Mouse (Mus musculus) liver, embryonic 13.5 days (tissue): ENCODE data around the gene Stk33. TPM values are rescaled to one million over a fixed set of nuclear protein-coding genes. Genes with fewer than 3 reads are reported as not detected.
"Not testable (repeated sequence)": the region's sequence is repeated elsewhere in the genome, so short reads cannot be mapped to it uniquely, and the experiment has no call there.

Source experiments
- ATAC-seq: fragments of 200-750 bp; cut with Nextera tagmentation; 2 replicates; pipeline ENCODE4 v1.8.0; 2017; ENCODE audit warnings: low read depth, mild to moderate bottlenecking, moderate number of reproducible peaks, moderate library complexity
- DNase-seq: peaks from one replicate; pipeline ENCODE4 v3.0.0; 2022
- H3K27ac ChIP-seq: fragments of 300-500 bp; sonication (generic); 2 replicates; pipeline ENCODE4 v1.5.1; 2015; ENCODE audit warnings: moderate library complexity, mild to moderate bottlenecking, inconsistent platforms
- H3K27me3 ChIP-seq: fragments of 300-500 bp; sonication (generic); 2 replicates; pipeline ENCODE4 v1.6.1; 2015; ENCODE audit warnings: mild to moderate bottlenecking, inconsistent platforms
- H3K36me3 ChIP-seq: fragments of 300-500 bp; sonication (generic); 2 replicates; pipeline ENCODE4 v1.6.1; 2015; ENCODE audit warnings: mild to moderate bottlenecking, inconsistent platforms
- H3K4me1 ChIP-seq: fragments of 300-500 bp; sonication (generic); replicated peaks from 2 replicates; pipeline ENCODE4 v1.6.1; 2015; ENCODE audit warnings: inconsistent platforms
- H3K4me2 ChIP-seq: fragments of 300-500 bp; sonication (generic); 2 replicates; pipeline ENCODE4 v1.6.1; 2015; ENCODE audit warnings: inconsistent platforms, mild to moderate bottlenecking, moderate library complexity
- H3K4me3 ChIP-seq: fragments of 300-500 bp; sonication (generic); replicated peaks from 2 replicates; pipeline ENCODE4 v1.5.1; 2015; ENCODE audit warnings: mild to moderate bottlenecking, inconsistent platforms
- H3K9ac ChIP-seq: fragments of 300-500 bp; sonication (generic); 2 replicates; pipeline ENCODE4 v1.6.1; 2015; ENCODE audit warnings: mild to moderate bottlenecking, inconsistent platforms
- H3K9me3 ChIP-seq: fragments of 300-500 bp; sonication (generic); replicated peaks from 2 replicates; pipeline ENCODE4 v1.6.1; 2016; ENCODE audit warnings: inconsistent platforms
- WGBS: fragments of 180-500 bp; shearing (Covaris S2); methylation state at CpG from one replicate; pipeline ENCODE4 v1.1.7; 2015; ENCODE audit not compliant: insufficient replicate concordance; 5-methylcytosine and 5-hydroxymethylcytosine counted together
- polyA plus RNA-seq: library from polyadenylated mRNA; unstranded; fragments of >200 nt; fragmentation: Nextera tagmentation; extraction: Ambion mirVana; gene quantifications from 2 replicates; pipeline ENCODE4 v1.2.1, GENCODE M21; 2015

The Stk33 gene
- polyA plus RNA-seq, 1 experiment from 2014 or later: not detected

DNA sequence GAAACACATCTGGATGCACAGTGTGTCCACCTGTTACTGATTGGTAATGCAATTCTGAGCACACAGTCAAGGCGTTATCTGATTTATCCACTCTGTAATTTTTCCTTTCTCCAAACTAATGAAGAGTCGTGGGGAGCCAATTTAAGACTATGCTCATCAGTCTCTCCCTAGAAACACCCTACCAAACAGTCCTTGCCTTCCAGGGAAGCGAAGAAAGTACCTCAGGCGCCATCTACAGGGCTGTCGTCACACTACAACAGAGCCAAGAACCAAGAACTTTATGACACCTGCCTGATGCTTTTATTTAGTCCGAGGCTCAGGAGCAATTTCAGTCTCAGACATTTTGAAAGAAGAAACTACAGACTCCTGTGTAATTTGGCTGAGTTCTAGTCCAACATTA lies 6.1 kb upstream of the Stk33 start:
- H3K4me3 ChIP-seq: no peak overlapping the region
- 10% methylated on average over 6 of the region's 6 CpGs for WGBS
- no peaks in the 10 kb centered on the region for H3K36me3 ChIP-seq
- DNase-seq: no peak
- no peaks in the 10 kb centered on the region for H3K4me1 ChIP-seq
- no peak overlapping the region for H3K4me2 ChIP-seq
- H3K9ac ChIP-seq: no peak overlapping the region
- H3K27me3 ChIP-seq: peaks cover 16% of the 10 kb centered on the region
- ATAC-seq: no peak
- H3K9me3 ChIP-seq: no peaks in the 10 kb centered on the region
- H3K27ac ChIP-seq: no peak overlapping the region

DNA sequence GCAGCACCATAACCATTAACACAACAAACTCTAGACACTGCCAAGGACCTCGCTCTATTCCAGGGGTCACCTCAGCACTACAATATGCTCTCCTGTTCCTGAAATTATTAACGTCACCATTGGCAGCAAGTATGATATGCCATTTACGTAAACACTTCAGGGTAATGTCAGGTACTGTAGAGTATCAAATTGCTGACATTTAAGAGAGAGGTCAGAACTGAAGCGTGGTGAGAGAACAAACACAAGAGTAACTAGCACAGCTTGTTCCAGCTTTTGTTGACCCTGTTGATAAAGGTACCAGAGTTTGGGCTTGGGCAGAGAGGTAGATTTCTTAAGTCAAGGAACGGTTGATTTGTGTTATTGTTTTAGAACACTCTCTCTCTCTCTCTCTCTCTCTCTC lies 3.9 kb upstream of the Stk33 start:
- no peaks in the 10 kb centered on the region for H3K36me3 ChIP-seq

DNA sequence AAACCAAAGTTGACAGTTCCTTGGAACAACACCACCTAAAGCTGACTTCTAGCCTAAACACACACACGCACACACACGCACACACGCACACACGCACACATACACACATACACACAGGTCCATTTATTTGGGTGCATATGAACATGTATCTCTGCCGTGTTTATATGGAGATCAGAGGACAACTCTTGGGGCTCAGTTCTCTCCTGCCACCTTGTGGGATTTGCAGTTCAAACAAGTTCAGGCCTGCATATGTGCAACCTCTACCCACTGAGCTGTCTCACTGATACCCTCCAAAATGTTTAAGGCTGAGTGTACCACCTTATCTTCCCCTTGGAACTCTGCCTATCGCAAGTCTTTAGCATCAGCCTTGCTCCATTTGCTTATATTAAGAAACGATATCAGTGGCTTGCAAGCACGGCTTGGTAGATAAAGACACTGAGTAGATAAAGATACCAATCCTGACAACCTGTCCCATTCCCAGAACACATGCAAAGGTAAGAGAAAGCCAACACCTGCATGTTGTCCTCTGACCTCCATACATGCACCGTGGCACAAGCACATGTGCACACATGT lies 1.9 kb upstream of the Stk33 start:
- no peak overlapping the region for H3K4me3 ChIP-seq
- H3K36me3 ChIP-seq: no peaks in the 10 kb centered on the region
- no peaks in the 10 kb centered on the region for H3K9me3 ChIP-seq
- no peak overlapping the region for H3K27ac ChIP-seq
- ATAC-seq (no peak), DNase-seq (no peak)
- peaks cover 7% of the 10 kb centered on the region for H3K4me1 ChIP-seq
- H3K4me2 ChIP-seq: no peak overlapping the region
- no peak overlapping the region for H3K9ac ChIP-seq
- WGBS: 67% methylated on average over 9 of the region's 9 CpGs
- peaks cover 52% of the 10 kb centered on the region for H3K27me3 ChIP-seq

More for the DNA sequence above, 3.9 kb upstream of the Stk33 start:
- Histone ChIP-seq H3K9ac (no peak overlapping the region), H3K27ac (no peak overlapping the region), H3K27me3 (peaks cover 38% of the 10 kb centered on the region), H3K4me2 (no peak overlapping the region), H3K4me3 (no peak overlapping the region), H3K4me1 (peaks cover 7% of the 10 kb centered on the region), H3K9me3 (no peaks in the 10 kb centered on the region)
- DNase-seq (no peak), ATAC-seq (no peak)
- WGBS: 64% methylated on average over 5 of the region's 5 CpGs

GRCm38 (mm10) chr7:109424422-109425159 lies 14.3 kb downstream of the Stk33 start:
- no peak overlapping the region for H3K9ac ChIP-seq
- WGBS: 50% methylated on average over 3 of the region's 3 CpGs
- H3K36me3 ChIP-seq: no peaks in the 10 kb centered on the region
- no peaks in the 10 kb centered on the region for H3K4me1 ChIP-seq
- H3K27ac ChIP-seq: no peak overlapping the region
- DNase-seq (no peak), ATAC-seq (no peak)
- peaks cover 3% of the 10 kb centered on the region; the same call in 1 of the 2 replicates for H3K27me3 ChIP-seq
- no peak overlapping the region for H3K4me3 ChIP-seq
- H3K4me2 ChIP-seq: no peak overlapping the region
- no peaks in the 10 kb centered on the region for H3K9me3 ChIP-seq

DNA sequence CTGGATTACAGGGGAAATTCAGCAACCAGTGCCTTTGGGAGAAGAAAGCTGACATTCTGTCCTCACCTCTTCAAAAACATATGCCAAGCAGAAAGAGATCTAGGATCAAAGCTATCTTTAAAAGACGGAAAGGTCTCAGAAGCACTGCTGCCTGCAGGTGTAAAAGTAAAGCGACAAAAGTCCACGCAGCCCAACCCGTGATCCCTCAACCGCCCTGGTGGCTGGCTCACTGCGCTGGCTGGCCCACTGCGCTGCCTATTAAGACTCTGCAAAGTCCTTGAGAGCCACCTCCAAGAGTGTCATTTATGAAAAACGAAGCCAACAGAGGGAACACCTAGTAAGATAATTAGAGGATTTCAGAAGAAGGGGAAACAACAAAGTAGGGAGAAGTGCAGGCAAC lies 16.1 kb downstream of the Stk33 start:
- WGBS: 63% methylated on average over 8 of the region's 8 CpGs
- Histone ChIP-seq H3K4me2 (no peak overlapping the region), H3K4me3 (no peak overlapping the region), H3K9ac (no peak overlapping the region), H3K36me3 (no peaks in the 10 kb centered on the region), H3K4me1 (no peaks in the 10 kb centered on the region), H3K9me3 (no peaks in the 10 kb centered on the region), H3K27me3 (peaks cover 3% of the 10 kb centered on the region; the same call in 1 of the 2 replicates), H3K27ac (no peak overlapping the region)
- ATAC-seq: no peak
- DNase-seq: no peak

- Histone ChIP-seq H3K9me3 (no peaks in the 10 kb centered on the region), H3K4me2 (no peak overlapping the region), H3K4me3 (no peak overlapping the region), H3K27me3 (no peaks in the 10 kb centered on the region), H3K9ac (no peak overlapping the region), H3K27ac (no peak overlapping the region), H3K36me3 (no peaks in the 10 kb centered on the region), H3K4me1 (no peaks in the 10 kb centered on the region)
- DNase-seq (no peak), ATAC-seq (no peak)
- 55% methylated on average over 7 of the region's 7 CpGs for WGBS
Observed at GRCm38 (mm10) chr7:109405491-109405890, 33.4 kb downstream of the Stk33 start.

DNA sequence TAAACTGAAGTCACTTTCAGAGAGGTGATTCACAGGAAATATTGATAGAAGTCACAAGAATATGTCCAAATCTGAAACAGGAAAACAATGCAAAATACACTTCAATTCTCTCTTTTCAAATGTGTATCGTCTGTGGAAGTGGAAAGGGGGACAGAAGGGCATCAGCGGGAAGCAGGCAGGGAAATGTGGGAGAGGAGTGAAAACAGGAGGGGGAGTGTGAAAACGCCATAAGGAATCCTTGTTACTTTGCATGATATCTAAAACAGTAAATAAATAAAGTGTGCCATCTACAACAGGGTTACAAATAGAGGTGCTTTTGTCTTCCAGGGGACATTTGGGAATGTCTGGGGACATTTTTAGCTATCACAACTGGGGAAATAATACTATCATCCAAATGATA lies 39.6 kb downstream of the Stk33 start:
- no peak overlapping the region for H3K9ac ChIP-seq
- H3K36me3 ChIP-seq: no peaks in the 10 kb centered on the region
- DNase-seq (no peak), ATAC-seq (no peak)
- no peaks in the 10 kb centered on the region for H3K27me3 ChIP-seq
- 36% methylated on average over 3 of the region's 3 CpGs for WGBS
- H3K4me3 ChIP-seq: no peak overlapping the region
- H3K4me1 ChIP-seq: no peaks in the 10 kb centered on the region
- no peak overlapping the region for H3K27ac ChIP-seq
- no peak overlapping the region for H3K4me2 ChIP-seq
- H3K9me3 ChIP-seq: no peaks in the 10 kb centered on the region

DNA sequence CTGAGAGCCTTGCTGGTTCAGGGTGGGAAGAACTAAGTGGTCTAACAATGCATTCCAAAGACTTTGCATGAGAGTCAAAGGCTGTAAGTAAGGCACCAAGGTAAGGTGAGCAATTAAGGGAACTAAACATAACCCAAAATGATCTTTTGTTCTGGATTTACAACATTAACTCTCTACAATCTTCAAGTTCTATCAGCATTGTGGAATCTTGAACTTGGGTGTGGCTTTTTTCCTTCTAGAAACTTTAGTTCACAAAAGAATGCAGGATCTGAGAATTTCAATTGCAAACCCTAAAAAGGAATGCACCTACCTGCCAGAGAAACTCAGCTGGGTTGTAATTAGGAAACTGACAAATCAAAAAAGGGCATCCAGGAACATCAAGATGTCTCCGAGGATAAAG lies 57.8 kb downstream of the Stk33 start:
- WGBS: 42% methylated on average over 1 of the region's 1 CpGs
- no peak for DNase-seq
- no peak overlapping the region for H3K4me2 ChIP-seq
- no peaks in the 10 kb centered on the region for H3K9me3 ChIP-seq
- H3K4me1 ChIP-seq: no peaks in the 10 kb centered on the region
- no peak overlapping the region for H3K4me3 ChIP-seq
- H3K36me3 ChIP-seq: no peaks in the 10 kb centered on the region
- ATAC-seq: no peak
- H3K27me3 ChIP-seq: no peaks in the 10 kb centered on the region
- no peak overlapping the region for H3K9ac ChIP-seq
- no peak overlapping the region for H3K27ac ChIP-seq

- not testable (repeated sequence) for H3K27me3 ChIP-seq, DNase-seq
- WGBS: 75% methylated on average over 6 of the region's 6 CpGs
Observed at GRCm38 (mm10) chr7:109373556-109373955, 65.3 kb downstream of the Stk33 start.

DNA sequence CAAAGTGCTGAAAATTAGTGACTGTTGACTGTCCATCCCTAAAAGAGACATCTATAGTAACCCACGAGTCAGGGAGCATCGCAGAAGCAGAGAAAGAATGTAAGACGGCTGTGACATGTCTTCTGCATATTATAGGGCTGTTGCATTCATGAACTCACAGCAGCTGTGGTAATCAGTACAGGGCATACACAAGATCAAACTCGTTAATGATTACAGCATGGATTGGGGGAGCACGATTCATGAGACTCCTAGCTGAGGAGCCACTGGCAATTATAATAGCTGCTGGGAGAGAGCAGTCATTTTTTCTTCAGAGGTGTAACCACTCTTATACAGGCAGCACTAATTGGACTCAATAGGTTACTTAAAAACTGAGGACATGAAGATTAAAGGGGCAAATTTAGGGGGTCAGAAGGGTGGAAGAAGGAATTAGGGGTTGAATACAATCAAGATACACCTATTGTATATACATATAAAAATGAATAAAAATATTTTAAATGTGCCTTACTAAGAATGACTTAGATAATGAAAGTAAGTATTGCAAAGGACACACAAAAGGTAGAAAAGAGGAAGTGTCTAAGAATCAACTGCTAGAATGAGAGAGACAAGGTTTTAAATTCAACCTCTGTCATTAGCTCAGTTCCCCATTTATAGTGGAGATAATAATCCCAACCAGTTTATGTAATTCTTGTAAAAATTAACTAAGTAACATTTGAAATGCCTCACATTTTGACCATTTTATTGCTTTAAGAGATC lies 80.3 kb downstream of the Stk33 start:
- H3K9me3 ChIP-seq: no peaks in the 10 kb centered on the region
- H3K36me3 ChIP-seq: no peaks in the 10 kb centered on the region
- no peak for ATAC-seq
- H3K9ac ChIP-seq: no peak overlapping the region
- H3K27ac ChIP-seq: no peak overlapping the region
- WGBS: 55% methylated on average over 5 of the region's 5 CpGs
- no peaks in the 10 kb centered on the region for H3K4me1 ChIP-seq
- no peaks in the 10 kb centered on the region for H3K27me3 ChIP-seq
- no peak overlapping the region for H3K4me3 ChIP-seq
- no peak overlapping the region for H3K4me2 ChIP-seq
- DNase-seq: no peak

More at GRCm38 (mm10) chr7:109373556-109373955, 65.3 kb downstream of the Stk33 start:
- not testable (repeated sequence) for H3K9ac ChIP-seq, H3K9me3 ChIP-seq, H3K4me1 ChIP-seq, H3K27ac ChIP-seq, H3K4me2 ChIP-seq, H3K36me3 ChIP-seq, ATAC-seq, H3K4me3 ChIP-seq

GRCm38 (mm10) chr7:109357877-109358276 lies 81.0 kb downstream of the Stk33 start:
- 31% methylated on average over 1 of the region's 1 CpGs for WGBS
- H3K36me3 ChIP-seq: no peaks in the 10 kb centered on the region
- H3K27me3 ChIP-seq: no peaks in the 10 kb centered on the region
- H3K9ac ChIP-seq: no peak overlapping the region
- ATAC-seq (no peak), DNase-seq (no peak)
- H3K4me1 ChIP-seq: no peaks in the 10 kb centered on the region
- no peak overlapping the region for H3K4me2 ChIP-seq
- H3K27ac ChIP-seq: no peak overlapping the region
- H3K4me3 ChIP-seq: no peak overlapping the region
- H3K9me3 ChIP-seq: no peaks in the 10 kb centered on the region
